Mouse (Mus musculus): ENCODE measurements around the gene Pdik1l. TPM values are rescaled to one million over a fixed set of nuclear protein-coding genes. Genes with fewer than 3 reads are reported as not detected.

Pdik1l gene
- polyA plus RNA-seq (2015; fragmentation: Nextera tagmentation; extraction: Ambion mirVana), result 9.0 and 10.1 TPM in 2 replicates

DNA sequence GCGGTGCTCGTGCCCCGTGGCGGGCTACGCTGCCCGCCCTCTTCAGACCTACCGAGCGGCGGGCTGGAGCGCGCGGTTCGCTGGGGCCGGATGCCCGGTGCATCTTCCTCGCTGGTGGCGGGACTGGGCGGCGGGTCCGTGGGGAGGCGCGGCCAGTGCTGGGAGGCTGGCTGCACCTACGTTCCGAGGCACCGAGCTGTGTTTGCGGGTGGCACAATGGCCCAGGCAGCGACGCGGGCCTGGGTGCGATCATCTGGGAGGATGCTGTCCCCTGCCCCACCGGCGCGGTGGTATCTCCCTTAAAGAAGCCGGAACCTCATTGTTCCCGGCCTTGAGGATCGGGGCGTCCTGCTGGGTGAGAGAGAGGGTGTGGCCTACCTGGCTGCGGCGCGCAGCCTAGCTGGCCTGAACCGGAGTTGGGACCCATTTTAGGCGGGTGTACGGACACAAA is at the start of gene Pdik1l:
Gene Pdik1l, minus strand, starts transcription at position 321 of the 451 bp plus-strand sequence.

GRCm38 (mm10) chr4:134314876-134315275 is 27.2 kb upstream of the Pdik1l start, which contains the start of gene Trim63:
Trim63 (plus strand) TSS chr4:134315120.

GRCm38 (mm10) chr4:134253722-134254324 is 33.9 kb downstream of the Pdik1l start, which contains the start of gene Grrp1:
Grrp1 (minus strand) TSS chr4:134254106.

DNA sequence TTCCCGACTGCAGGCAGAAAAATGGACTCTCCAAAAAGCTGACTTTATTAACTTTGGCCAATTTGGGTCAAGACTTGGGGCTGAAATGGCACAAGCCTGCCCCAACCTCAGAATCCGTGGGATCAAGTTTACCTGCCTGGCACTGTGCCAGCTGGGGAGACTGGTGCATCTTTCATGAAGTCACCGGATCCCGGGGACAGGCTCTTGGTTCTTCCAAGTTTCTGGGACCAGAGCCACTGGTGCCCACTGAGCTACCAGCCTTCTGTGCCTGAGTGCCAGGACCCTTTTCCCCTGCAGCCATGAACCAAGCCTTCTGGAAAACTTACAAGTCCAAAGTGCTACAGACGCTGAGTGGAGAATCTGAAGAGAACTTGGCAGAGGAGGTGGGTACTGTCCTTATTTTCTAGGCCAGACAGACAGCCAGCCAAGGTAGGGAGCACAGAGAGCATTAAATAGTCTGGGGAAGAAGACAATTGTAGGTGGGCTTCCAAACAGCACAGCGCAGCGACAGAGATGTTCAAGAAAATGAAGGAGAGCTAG is 40.9 kb downstream of the Pdik1l start, which contains the start of gene Gm30191:
Gene Gm30191, plus strand, starts transcription at position 217 of the 540 bp plus-strand sequence.

GRCm38 (mm10) chr4:134245148-134245843 is 42.4 kb downstream of the Pdik1l start, which contains the start of gene Zfp593:
Zfp593 (minus strand) TSS chr4:134245592.

GRCm38 (mm10) chr4:134243516-134244250 is 44.0 kb downstream of the Pdik1l start, which contains the start of gene E130218I03Rik:
E130218I03Rik (plus strand) TSS chr4:134243662.

GRCm38 (mm10) chr4:134238279-134238651 is 49.4 kb downstream of the Pdik1l start, which contains the start of gene Cnksr1:
Cnksr1 (minus strand) TSS chr4:134238399.

DNA sequence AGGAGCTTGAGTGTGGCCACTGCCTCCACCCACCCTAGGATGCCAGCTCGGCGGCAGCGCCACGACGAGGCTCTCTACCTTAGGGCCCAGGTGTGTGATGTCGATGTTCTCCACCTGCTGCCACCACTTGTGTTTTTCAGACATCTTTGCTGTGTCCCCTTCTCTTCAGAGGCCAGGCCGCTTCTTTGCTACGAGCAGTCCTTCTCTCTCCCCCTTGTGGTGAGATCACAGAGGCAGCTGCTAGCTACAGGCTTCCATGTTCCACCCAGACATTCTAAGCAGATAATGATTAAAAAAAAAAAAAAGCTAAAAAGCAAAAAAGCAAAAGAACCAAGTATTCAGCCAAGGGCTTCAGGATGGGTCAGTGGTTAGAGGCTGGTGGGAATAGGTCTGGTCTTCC is 60.5 kb downstream of the Pdik1l start, which contains the start of gene Catsper4:
Gene Catsper4, minus strand, starts transcription at position 190 of the 400 bp plus-strand sequence.

Other genes with a start within 250 kb of the Pdik1l start
- gene Zfp683, start 234.1 kb downstream of the Pdik1l start, polyA plus RNA-seq (2015; fragmentation: Nextera tagmentation; extraction: Ambion mirVana), result not detected in 2 replicates
- 9.6 and 12.5 TPM in 2 replicates for gene Crybg2, start 227.1 kb downstream of the Pdik1l start, polyA plus RNA-seq (2015; fragmentation: Nextera tagmentation; extraction: Ambion mirVana)
- 10.4 and 33.2 TPM in 2 replicates for gene Cd52, start 192.8 kb downstream of the Pdik1l start, polyA plus RNA-seq (2015; fragmentation: Nextera tagmentation; extraction: Ambion mirVana)
- gene Ubxn11, start 185.3 kb downstream of the Pdik1l start, polyA plus RNA-seq (2015; fragmentation: Nextera tagmentation; extraction: Ambion mirVana), result 0.89 and 2.1 TPM in 2 replicates
- 314 and 368 TPM in 2 replicates for gene Sh3bgrl3, start 159.1 kb downstream of the Pdik1l start, polyA plus RNA-seq (2015; fragmentation: Nextera tagmentation; extraction: Ambion mirVana)
- gene Cep85, start 100.8 kb downstream of the Pdik1l start, polyA plus RNA-seq (2015; fragmentation: Nextera tagmentation; extraction: Ambion mirVana), result 26.9 and 31.1 TPM in 2 replicates
- gene Gm7534, start 84.9 kb downstream of the Pdik1l start, polyA plus RNA-seq (2015; fragmentation: Nextera tagmentation; extraction: Ambion mirVana), result not detected in 2 replicates
- 0.11 and 0.18 TPM in 2 replicates for gene Catsper4, start 60.5 kb downstream of the Pdik1l start, polyA plus RNA-seq (2015; fragmentation: Nextera tagmentation; extraction: Ambion mirVana)
- 4.3 and 5.0 TPM in 2 replicates for gene Cnksr1, start 49.5 kb downstream of the Pdik1l start, polyA plus RNA-seq (2015; fragmentation: Nextera tagmentation; extraction: Ambion mirVana)
- gene E130218I03Rik, start 44.2 kb downstream of the Pdik1l start, polyA plus RNA-seq (2015; fragmentation: Nextera tagmentation; extraction: Ambion mirVana), result 0.19 and 0.24 TPM in 2 replicates
- gene Zfp593, start 42.3 kb downstream of the Pdik1l start, polyA plus RNA-seq (2015; fragmentation: Nextera tagmentation; extraction: Ambion mirVana), result 11.3 and 12.5 TPM in 2 replicates
- gene Gm30191, start 41.0 kb downstream of the Pdik1l start, polyA plus RNA-seq (2015; fragmentation: Nextera tagmentation; extraction: Ambion mirVana), result not detected in 2 replicates
- gene Grrp1, start 33.8 kb downstream of the Pdik1l start, polyA plus RNA-seq (2015; fragmentation: Nextera tagmentation; extraction: Ambion mirVana), result 3.6 and 4.0 TPM in 2 replicates
- 0.43 and 1.0 TPM in 2 replicates for gene Trim63, start 27.2 kb upstream of the Pdik1l start, polyA plus RNA-seq (2015; fragmentation: Nextera tagmentation; extraction: Ambion mirVana)
- 0.12 and 0.29 TPM in 2 replicates for gene Slc30a2, start 55.3 kb upstream of the Pdik1l start, polyA plus RNA-seq (2015; fragmentation: Nextera tagmentation; extraction: Ambion mirVana)
- gene Extl1, start 96.0 kb upstream of the Pdik1l start, polyA plus RNA-seq (2015; fragmentation: Nextera tagmentation; extraction: Ambion mirVana), result 6.4 and 7.1 TPM in 2 replicates
- gene Pafah2, start 108.4 kb upstream of the Pdik1l start, polyA plus RNA-seq (2015; fragmentation: Nextera tagmentation; extraction: Ambion mirVana), result 9.7 and 10.3 TPM in 2 replicates
- 204 and 269 TPM in 2 replicates for gene Stmn1, start 180.4 kb upstream of the Pdik1l start, polyA plus RNA-seq (2015; fragmentation: Nextera tagmentation; extraction: Ambion mirVana)
- gene Paqr7, start 208.8 kb upstream of the Pdik1l start, polyA plus RNA-seq (2015; fragmentation: Nextera tagmentation; extraction: Ambion mirVana), result 12.6 and 14.1 TPM in 2 replicates
- gene Aunip, start 223.1 kb upstream of the Pdik1l start, polyA plus RNA-seq (2015; fragmentation: Nextera tagmentation; extraction: Ambion mirVana), result 3.6 and 4.3 TPM in 2 replicates
- 125 and 126 TPM in 2 replicates for gene Mtfr1l, start 247.5 kb upstream of the Pdik1l start, polyA plus RNA-seq (2015; fragmentation: Nextera tagmentation; extraction: Ambion mirVana)

Data from urinary bladder, postnatal 0 days (tissue).